Mouse (Mus musculus) retina, postnatal 7 days (tissue): Measurements from ENCODE around the gene S100b.

Source experiments
- DNase-seq: peaks from one replicate; pipeline ENCODE4 v3.0.0-alpha.2; 2012; ENCODE audit warnings: low read depth, low spot score

S100b gene

GRCm38 (mm10) chr10:76260358-76261059 lies 6.9 kb downstream of the S100b start:
- DNase-seq = no peak

DNA sequence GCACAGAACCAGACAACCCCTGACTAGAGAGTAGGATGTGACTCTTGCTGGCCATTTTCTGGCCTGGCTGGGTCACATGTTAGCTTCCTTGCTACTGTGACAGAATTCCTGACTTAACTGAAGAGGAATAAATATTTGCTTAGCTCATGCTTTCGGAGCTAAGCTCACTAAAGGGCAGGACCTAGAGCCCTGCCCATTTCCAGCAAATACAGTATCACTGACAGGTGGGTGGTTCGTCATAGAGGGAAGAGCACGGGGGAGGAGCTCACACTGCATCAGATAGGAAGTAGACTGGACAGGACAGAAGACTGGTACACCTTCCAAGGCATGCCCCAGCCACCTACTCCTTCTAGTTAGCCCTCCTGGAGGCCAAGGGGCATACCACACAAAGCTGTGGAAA lies 7.8 kb downstream of the S100b start:
- DNase-seq = no peak

DNA sequence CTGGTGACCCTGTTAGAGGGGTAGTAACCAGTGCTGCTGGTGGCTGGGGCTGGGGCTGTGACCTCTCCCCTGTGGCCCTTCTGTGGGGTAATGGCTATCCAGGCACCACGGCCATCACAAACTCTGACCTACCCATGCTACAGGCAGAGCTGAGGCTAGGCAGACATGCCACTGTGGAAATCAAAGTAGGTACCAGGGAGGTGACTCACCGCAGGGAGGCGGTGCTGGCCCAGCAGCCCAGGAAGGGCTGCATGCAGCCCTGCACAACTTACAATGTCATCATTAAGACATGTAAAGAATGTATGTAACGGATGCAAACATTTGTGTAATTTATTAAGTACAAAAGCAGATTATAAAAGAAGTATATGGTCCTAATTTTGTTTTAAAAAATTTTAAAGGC lies 8.8 kb downstream of the S100b start:
- no peak for DNase-seq

- DNase-seq = no peak
Measured at GRCm38 (mm10) chr10:76271238-76271637, 17.6 kb downstream of the S100b start.

DNA sequence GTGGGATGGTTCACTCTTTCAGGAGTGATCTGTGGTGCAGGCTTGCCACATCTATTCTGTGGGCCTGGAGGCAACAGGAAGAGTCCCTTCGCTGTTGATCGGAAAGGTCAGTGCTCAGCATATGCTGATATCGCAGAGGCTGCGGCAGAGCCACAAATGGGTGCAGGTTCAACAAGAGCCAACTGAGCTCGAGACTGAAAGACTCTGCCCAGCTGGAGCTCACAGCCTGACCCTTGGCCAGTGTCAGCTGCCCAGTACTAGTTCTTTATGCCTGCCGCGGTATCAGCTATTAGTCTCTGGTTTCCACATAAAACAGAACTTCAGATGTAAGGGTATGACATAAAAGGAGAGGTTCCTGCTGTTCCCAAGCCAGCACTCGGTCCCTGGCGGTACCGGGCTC lies 21.6 kb downstream of the S100b start:
- no peak for DNase-seq

- no peak for DNase-seq
Measured at GRCm38 (mm10) chr10:76278541-76279097, 25.0 kb downstream of the S100b start.

GRCm38 (mm10) chr10:76288268-76288993 lies 34.8 kb downstream of the S100b start:
- no peak for DNase-seq

GRCm38 (mm10) chr10:76289052-76289451 lies 35.4 kb downstream of the S100b start:
- no peak for DNase-seq

DNA sequence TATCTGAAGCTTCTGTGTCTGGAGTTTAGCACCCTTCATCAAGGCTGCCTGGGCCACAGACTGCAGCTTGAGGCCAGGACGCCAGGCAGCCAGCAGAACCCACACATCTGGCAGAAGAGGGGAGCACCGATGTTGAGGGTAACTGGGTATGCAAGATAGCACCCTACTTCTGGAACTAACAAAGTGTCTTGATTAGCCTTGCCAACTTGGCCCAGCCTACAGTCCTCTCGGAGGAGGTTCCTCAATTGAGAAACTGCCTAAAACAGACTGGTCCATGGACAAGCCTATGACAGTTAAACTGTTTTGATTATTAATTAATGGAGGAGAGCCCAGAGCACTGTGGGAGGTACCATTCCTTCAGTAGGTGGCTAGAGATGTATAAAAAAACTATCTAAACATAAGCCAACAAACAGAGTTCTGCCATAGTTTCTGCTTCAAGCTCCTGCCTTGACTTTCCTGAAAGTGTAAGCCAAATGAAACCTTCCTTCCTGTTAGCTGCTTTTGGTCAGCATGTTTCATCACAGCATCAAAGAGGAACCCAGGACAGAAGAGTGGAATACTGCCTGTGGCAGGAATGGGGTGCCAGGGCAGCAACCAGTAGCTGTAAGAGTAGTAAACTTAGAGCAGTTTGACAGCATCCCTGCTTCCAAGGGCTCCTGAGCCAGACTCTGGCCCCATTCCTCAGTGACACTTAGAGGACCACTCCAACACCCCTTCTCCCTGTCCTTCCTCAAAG lies 36.5 kb downstream of the S100b start:
- no peak for DNase-seq

GRCm38 (mm10) chr10:76293222-76293621 lies 39.6 kb downstream of the S100b start:
- DNase-seq = no peak

- DNase-seq = no peak
Measured at GRCm38 (mm10) chr10:76300133-76300532, 46.5 kb downstream of the S100b start.

GRCm38 (mm10) chr10:76306738-76307137 lies 53.1 kb downstream of the S100b start:
- no peak for DNase-seq
